Mouse (Mus musculus) neural tube, embryonic 12.5 days (tissue): ENCODE measurements around the gene Meis2. TPM values are rescaled to one million over a fixed set of nuclear protein-coding genes. Genes with fewer than 3 reads are reported as not detected.

Source experiments
- ATAC-seq: fragments of 200-750 bp; cut with Nextera tagmentation; 2 replicates; pipeline ENCODE4 v1.8.0; 2017; ENCODE audit warnings: low read depth, mild to moderate bottlenecking, moderate TSS enrichment, moderate library complexity; ENCODE audit not compliant: low FRiP score
- H3K27ac ChIP-seq: fragments of 300-500 bp; sonication (generic); 2 replicates; pipeline ENCODE4 v1.5.1; 2016
- H3K27me3 ChIP-seq: fragments of 300-500 bp; sonication (generic); replicated peaks from 2 replicates; pipeline ENCODE4 v1.6.1; 2016; ENCODE audit warnings: mild to moderate bottlenecking
- H3K36me3 ChIP-seq: fragments of 300-500 bp; sonication (generic); 2 replicates; pipeline ENCODE4 v1.6.1; 2016; ENCODE audit warnings: mild to moderate bottlenecking
- H3K4me1 ChIP-seq: fragments of 300-500 bp; sonication (generic); 2 replicates; pipeline ENCODE4 v1.6.1; 2016
- H3K4me2 ChIP-seq: fragments of 300-500 bp; sonication (generic); replicated peaks from 2 replicates; pipeline ENCODE4 v1.6.1; 2016; ENCODE audit warnings: mild to moderate bottlenecking
- H3K4me3 ChIP-seq: fragments of 300-500 bp; sonication (generic); 2 replicates; pipeline ENCODE4 v1.5.1; 2016
- H3K9ac ChIP-seq: fragments of 300-500 bp; sonication (generic); 2 replicates; pipeline ENCODE4 v1.6.1; 2016; ENCODE audit warnings: mild to moderate bottlenecking
- H3K9me3 ChIP-seq: fragments of 300-500 bp; sonication (generic); 2 replicates; pipeline ENCODE4 v1.6.1; 2016; ENCODE audit warnings: mild to moderate bottlenecking
- WGBS: fragments of 180-500 bp; shearing (Covaris S2); methylation state at CpG from one replicate; pipeline ENCODE4 v1.1.7; 2016; 5-methylcytosine and 5-hydroxymethylcytosine counted together
- polyA plus RNA-seq: library from polyadenylated mRNA; unstranded; fragments of >200 nt; fragmentation: Nextera tagmentation; extraction: Ambion mirVana; gene quantifications from 2 replicates; pipeline ENCODE4 v1.2.1, GENCODE M21; 2016

The Meis2 gene
- polyA plus RNA-seq, 1 experiment from 2014 or later = 108 TPM

DNA sequence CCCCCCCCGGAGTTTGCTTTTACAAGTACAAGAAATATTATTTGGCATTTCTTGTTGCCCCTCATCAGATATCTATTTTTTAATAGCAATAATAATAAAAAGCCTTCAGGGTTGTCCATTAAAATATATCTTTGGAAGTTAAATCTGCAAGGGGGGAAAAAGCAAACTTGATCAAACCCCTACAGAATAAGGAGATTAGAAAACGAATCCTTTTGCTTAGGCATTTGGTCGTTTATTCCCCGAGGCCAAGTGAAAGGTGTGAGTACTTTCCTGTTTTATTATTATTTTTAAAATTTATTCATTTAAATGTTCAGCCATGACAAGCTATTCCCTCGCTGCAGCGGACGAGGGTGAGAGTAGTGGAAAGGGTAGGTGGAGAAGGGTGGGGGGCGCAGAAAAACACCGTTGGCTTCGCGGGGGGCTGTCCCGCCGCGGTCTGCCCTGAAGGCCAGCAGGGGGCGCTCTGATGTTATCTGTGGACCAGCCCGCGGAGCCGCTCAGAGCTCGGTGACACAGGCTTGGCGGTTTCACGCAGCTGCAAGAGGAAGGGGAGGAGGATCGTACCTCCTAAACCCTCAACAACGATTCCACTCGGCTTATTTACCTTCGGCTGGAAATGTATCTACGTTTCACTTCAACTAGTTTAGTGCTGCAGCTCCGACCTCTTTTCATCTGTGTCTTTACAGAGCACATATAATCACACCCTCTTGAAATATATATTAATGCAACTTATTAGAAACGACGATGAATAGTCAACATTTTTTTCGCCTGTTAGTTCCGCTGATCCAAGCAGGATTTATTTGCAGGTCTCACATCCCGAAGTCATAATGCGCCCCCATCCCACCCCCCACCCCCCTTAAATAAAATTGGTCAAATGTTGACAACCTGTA, 209.9 kb downstream of the Meis2 start:
- no peak overlapping the region for H3K9ac ChIP-seq
- no peaks in the 10 kb centered on the region for H3K36me3 ChIP-seq
- peaks cover 44% of the 10 kb centered on the region for H3K4me1 ChIP-seq
- peak; percentile 42 for ATAC-seq
- peak overlapping the region; percentile 25 for H3K4me3 ChIP-seq
- peak overlapping the region; percentile 62 for H3K4me2 ChIP-seq
- no peak overlapping the region for H3K27ac ChIP-seq
- 1% methylated on average over 33 of the region's 33 CpGs for WGBS
- H3K9me3 ChIP-seq = no peaks in the 10 kb centered on the region
- peaks cover 18% of the 10 kb centered on the region for H3K27me3 ChIP-seq

DNA sequence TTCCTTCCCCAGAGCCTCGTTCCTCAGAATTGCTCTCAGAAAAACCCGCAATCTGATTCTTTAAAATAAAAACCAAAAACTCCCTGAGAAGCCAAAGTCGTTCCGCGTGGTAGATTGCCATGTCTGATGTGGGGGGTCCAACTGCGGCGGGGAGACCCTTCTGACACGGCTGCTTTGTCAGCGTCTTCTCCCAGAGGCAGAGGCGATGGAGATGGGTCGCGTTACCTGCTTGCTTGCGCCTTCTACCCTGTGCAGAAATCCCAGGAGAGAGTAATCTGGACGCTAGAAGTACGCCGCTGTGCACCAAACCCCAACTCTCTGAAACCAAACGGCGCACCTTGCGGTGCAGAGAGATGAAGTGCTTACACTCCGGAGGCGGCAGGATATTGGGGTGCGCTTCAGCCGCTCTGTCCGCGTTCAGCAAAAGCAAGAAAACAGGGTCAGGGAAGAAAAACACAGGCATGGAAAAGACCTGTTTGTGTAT, 210.8 kb downstream of the Meis2 start:
- Histone ChIP-seq H3K9ac (0 out of 2 replicates have a peak overlapping the region, but pooled peaks have one; percentile 33), H3K36me3 (no peaks in the 10 kb centered on the region), H3K27me3 (peaks cover 21% of the 10 kb centered on the region), H3K4me2 (peak overlapping the region; percentile 62), H3K9me3 (no peaks in the 10 kb centered on the region), H3K27ac (no peak overlapping the region), H3K4me1 (peaks cover 37% of the 10 kb centered on the region), H3K4me3 (peak overlapping the region; percentile 22; the same call in 1 of the 2 replicates)
- 1% methylated on average over 25 of the region's 25 CpGs for WGBS
- no peak for ATAC-seq

GRCm38 (mm10) chr2:115854007-115854827, 211.4 kb downstream of the Meis2 start:
- no peaks in the 10 kb centered on the region for H3K9me3 ChIP-seq
- H3K4me3 ChIP-seq = no peak overlapping the region
- no peaks in the 10 kb centered on the region for H3K36me3 ChIP-seq
- H3K9ac ChIP-seq = 0 out of 2 replicates have a peak overlapping the region, but pooled peaks have one; percentile 13
- 7% methylated on average over 14 of the region's 14 CpGs for WGBS
- peak overlapping the region; percentile 62 for H3K4me2 ChIP-seq
- H3K4me1 ChIP-seq = peaks cover 30% of the 10 kb centered on the region
- no peak overlapping the region for H3K27ac ChIP-seq
- H3K27me3 ChIP-seq = peaks cover 21% of the 10 kb centered on the region
- ATAC-seq = no peak

DNA sequence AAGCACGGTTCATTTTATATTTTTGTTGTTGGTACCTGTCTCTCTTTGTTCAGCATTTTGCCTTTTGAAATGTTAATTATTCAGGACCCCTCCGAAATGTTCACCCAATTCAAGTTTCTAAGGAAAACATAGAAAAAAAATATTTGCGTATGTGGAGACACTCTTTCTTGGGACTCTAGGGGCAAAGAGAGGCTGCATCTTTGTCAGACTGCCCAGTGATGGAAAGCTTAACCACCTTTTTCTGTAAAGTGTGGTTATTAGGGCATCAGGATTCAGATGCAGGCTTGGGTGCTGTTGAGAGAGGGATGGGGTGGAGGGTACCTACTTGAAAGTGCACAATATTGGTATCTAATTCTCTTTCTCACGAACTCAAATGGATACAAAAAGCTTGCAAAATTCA, 212.4 kb downstream of the Meis2 start:
- Histone ChIP-seq H3K4me3 (no peak overlapping the region), H3K4me2 (peak overlapping the region; percentile 62), H3K27me3 (peaks cover 21% of the 10 kb centered on the region), H3K9me3 (no peaks in the 10 kb centered on the region), H3K36me3 (no peaks in the 10 kb centered on the region), H3K27ac (no peak overlapping the region), H3K9ac (no peak overlapping the region), H3K4me1 (peaks cover 28% of the 10 kb centered on the region)
- 13% methylated on average over 4 of the region's 4 CpGs for WGBS
- ATAC-seq = no peak

DNA sequence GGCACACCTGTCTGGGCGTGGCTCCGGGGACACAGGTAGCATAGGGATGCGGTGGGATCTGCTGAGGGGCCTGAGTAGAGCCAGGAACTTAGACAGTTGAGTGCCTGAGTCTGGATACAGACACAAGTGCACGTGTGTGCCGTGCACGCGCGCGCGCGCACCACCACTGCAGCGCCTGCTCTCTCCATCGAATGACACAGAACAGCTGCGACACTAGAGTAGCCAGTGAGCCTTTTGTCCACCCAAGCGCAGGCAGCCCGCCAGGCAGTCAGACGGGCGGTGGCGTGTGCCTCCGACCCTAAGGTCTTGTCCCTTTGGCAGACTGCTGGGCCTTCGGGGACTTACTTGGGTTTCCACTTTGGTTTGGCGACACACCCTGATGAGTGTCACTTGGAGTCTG, 213.0 kb downstream of the Meis2 start:
- Histone ChIP-seq H3K36me3 (no peaks in the 10 kb centered on the region), H3K4me1 (peaks cover 22% of the 10 kb centered on the region), H3K27me3 (peaks cover 21% of the 10 kb centered on the region), H3K27ac (no peak overlapping the region), H3K9ac (peak overlapping the region; percentile 29), H3K9me3 (no peaks in the 10 kb centered on the region), H3K4me3 (peak overlapping the region; percentile 27), H3K4me2 (peak overlapping the region; percentile 62)
- 1% methylated on average over 22 of the region's 22 CpGs for WGBS
- peak; percentile 60 for ATAC-seq

GRCm38 (mm10) chr2:115852109-115852508, 213.5 kb downstream of the Meis2 start:
- no peaks in the 10 kb centered on the region for H3K36me3 ChIP-seq
- H3K9ac ChIP-seq = no peak overlapping the region
- H3K27me3 ChIP-seq = peaks cover 21% of the 10 kb centered on the region
- no peak overlapping the region; the same call in 1 of the 2 replicates for H3K4me3 ChIP-seq
- 18% methylated on average over 11 of the region's 11 CpGs for WGBS
- peak overlapping the region; percentile 62 for H3K4me2 ChIP-seq
- H3K9me3 ChIP-seq = no peaks in the 10 kb centered on the region
- H3K27ac ChIP-seq = no peak overlapping the region
- peaks cover 22% of the 10 kb centered on the region for H3K4me1 ChIP-seq
- no peak for ATAC-seq

DNA sequence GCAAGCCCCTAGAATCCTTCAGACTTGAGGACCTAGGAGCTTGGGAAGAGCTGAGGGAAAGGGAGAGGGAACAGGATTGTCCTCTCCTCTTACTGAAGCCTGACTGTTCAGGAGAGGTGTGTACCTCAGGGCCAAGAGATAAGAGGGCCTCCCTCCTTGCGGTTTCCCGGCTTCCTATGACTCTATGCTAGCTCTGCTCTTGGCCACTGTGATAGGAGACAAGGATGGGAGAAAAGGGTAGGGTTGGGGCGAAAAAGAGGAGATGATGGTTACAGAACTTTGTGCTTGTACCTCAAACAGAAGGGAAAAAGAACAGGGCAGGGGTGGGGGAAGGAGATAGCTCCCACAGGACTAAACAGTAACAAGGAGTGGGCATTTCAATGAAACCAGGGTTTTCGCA, 214.7 kb downstream of the Meis2 start:
- Histone ChIP-seq H3K27ac (no peak overlapping the region), H3K4me3 (no peak overlapping the region), H3K9me3 (no peaks in the 10 kb centered on the region), H3K9ac (no peak overlapping the region), H3K4me1 (peaks cover 22% of the 10 kb centered on the region), H3K4me2 (no peak overlapping the region), H3K27me3 (peaks cover 21% of the 10 kb centered on the region), H3K36me3 (no peaks in the 10 kb centered on the region)
- 92% methylated on average over 4 of the region's 4 CpGs for WGBS
- ATAC-seq = no peak

DNA sequence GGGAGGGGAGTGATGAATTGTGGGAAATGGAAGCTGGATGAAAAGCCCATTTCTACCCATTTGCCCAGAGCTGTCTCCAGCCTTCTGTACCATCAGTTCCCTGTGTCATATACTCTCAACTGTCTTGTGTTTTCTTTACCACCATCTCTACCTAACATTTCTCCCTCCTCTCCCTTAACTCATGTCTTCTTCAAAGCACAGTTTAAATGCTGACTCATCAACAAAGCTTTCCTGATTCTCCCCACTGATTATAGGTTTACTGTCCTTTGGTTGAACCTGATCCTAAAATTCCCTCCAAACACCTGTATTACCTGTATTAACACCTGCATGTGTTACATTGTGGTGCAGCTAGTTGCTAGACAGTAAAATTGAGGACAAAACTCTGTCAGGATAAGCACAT, 222.8 kb downstream of the Meis2 start:
- no peak overlapping the region for H3K9ac ChIP-seq
- H3K36me3 ChIP-seq = no peaks in the 10 kb centered on the region
- no peak overlapping the region for H3K4me3 ChIP-seq
- ATAC-seq = no peak
- H3K4me2 ChIP-seq = no peak overlapping the region
- no peaks in the 10 kb centered on the region for H3K27me3 ChIP-seq
- no peaks in the 10 kb centered on the region for H3K9me3 ChIP-seq
- H3K4me1 ChIP-seq = no peaks in the 10 kb centered on the region
- H3K27ac ChIP-seq = no peak overlapping the region

DNA sequence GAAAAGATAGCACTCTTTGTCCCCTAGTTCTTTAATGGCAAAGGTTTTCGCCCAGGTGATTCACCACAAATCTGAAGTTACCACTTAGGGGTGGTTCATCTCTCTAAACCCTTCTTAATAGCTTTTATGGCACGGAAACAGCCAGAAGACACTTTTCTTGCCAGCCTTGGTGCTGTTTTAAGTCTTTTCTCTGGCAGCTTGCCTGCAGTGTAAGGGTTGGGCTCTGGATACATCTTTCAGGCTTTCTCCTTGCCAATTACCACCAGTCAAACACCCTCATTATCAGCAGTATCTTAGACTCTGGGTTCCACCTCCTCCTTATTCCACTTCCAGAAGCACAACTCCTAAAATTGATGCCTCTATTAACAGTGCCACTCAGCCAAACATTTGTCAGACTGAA, 229.6 kb downstream of the Meis2 start:
- no peak for ATAC-seq
- Histone ChIP-seq H3K36me3 (no peaks in the 10 kb centered on the region), H3K4me3 (no peak overlapping the region), H3K9me3 (no peaks in the 10 kb centered on the region), H3K4me1 (no peaks in the 10 kb centered on the region), H3K4me2 (no peak overlapping the region), H3K27me3 (no peaks in the 10 kb centered on the region), H3K9ac (no peak overlapping the region), H3K27ac (no peak overlapping the region)
- 81% methylated on average over 2 of the region's 2 CpGs for WGBS

DNA sequence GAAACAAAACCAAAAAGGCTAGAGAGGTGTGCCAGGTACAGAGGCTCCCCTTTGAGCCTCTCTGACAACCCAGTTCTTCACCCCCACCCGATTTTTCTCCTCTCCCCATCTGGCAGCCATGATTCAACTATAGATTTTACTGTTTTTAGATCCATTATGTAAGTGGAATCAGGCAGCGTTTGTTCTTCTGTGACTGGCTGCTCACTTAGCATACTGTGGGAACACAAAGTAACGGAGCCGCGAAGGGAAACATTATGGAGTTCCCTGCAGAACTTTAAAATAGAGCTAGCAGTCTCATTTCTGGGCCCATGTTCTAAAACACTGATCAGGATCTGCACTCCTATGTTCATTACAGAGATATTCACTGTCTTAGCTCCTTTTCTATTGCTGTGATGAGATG, 243.3 kb downstream of the Meis2 start:
- H3K36me3 ChIP-seq = no peaks in the 10 kb centered on the region
- H3K4me2 ChIP-seq = no peak overlapping the region
- no peaks in the 10 kb centered on the region for H3K9me3 ChIP-seq
- ATAC-seq = no peak
- WGBS = 88% methylated on average over 5 of the region's 5 CpGs
- H3K27me3 ChIP-seq = no peaks in the 10 kb centered on the region
- H3K4me3 ChIP-seq = no peak overlapping the region
- H3K27ac ChIP-seq = no peak overlapping the region
- no peak overlapping the region for H3K9ac ChIP-seq
- no peaks in the 10 kb centered on the region for H3K4me1 ChIP-seq

GRCm38 (mm10) chr2:115817959-115818358, 247.7 kb downstream of the Meis2 start:
- ATAC-seq = no peak
- Histone ChIP-seq H3K36me3 (no peaks in the 10 kb centered on the region), H3K9ac (no peak overlapping the region), H3K27ac (no peak overlapping the region), H3K9me3 (no peaks in the 10 kb centered on the region), H3K4me1 (peaks cover 13% of the 10 kb centered on the region), H3K4me3 (no peak overlapping the region), H3K27me3 (no peaks in the 10 kb centered on the region), H3K4me2 (no peak overlapping the region)
- WGBS = 89% methylated on average over 6 of the region's 6 CpGs

DNA sequence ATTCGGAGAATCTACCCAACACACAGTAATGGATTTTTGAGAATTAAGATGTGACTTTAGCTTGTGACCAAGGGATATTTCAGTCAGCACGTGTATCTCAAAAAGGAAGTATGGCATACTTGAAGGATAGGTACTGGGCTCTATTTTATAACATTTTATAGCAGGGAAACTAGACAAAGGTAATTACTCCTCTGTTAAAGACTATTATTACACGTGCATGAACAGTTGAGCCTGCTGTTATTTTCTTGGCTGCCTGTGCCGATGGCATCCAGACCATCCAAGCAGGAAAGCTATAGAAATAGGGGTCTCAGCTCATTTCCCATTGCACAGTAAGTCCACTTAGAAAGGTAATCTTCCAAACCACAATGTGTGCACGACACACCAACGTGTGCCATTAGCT, 251.9 kb downstream of the Meis2 start:
- ATAC-seq = peak; percentile 30; the same call in 1 of the 2 replicates
- Histone ChIP-seq H3K27ac (no peak overlapping the region), H3K27me3 (no peaks in the 10 kb centered on the region), H3K36me3 (no peaks in the 10 kb centered on the region), H3K9me3 (no peaks in the 10 kb centered on the region), H3K9ac (no peak overlapping the region), H3K4me3 (no peak overlapping the region), H3K4me2 (peak overlapping the region; percentile 47; the same call in 1 of the 2 replicates), H3K4me1 (peaks cover 17% of the 10 kb centered on the region)
- WGBS = 36% methylated on average over 6 of the region's 6 CpGs
